Mouse (Mus musculus) liver, adult 2 months (tissue): ENCODE data around the gene 6330409D20Rik. TPM values are rescaled to one million over a fixed set of nuclear protein-coding genes. Genes with fewer than 3 reads are reported as not detected.

ENCODE experiments used
- DNase-seq: peaks from one replicate; pipeline ENCODE4 v3.0.0-alpha.2; 2011; ENCODE audit warnings: low read depth, low spot score; ENCODE audit errors: extremely low read depth
- H3K27ac ChIP-seq: fragments of 200-500 bp; replicated peaks from 2 replicates; pipeline ENCODE4 v1.5.1; 2012; ENCODE audit warnings: low read depth, mild to moderate bottlenecking, control low read depth, inconsistent platforms, low read length; ENCODE audit not compliant: insufficient read depth
- H3K27me3 ChIP-seq: fragments of 200-500 bp; 2 replicates; pipeline ENCODE4 v1.6.1; 2012; ENCODE audit warnings: mild to moderate bottlenecking, moderate library complexity, low read length, inconsistent platforms; ENCODE audit not compliant: control insufficient read depth, insufficient read depth
- H3K36me3 ChIP-seq: fragments of 200-500 bp; 2 replicates; pipeline ENCODE4 v1.6.1; 2012; ENCODE audit warnings: low read length, inconsistent platforms; ENCODE audit not compliant: control insufficient read depth, insufficient read depth
- H3K4me1 ChIP-seq: fragments of 200-500 bp; 2 replicates; pipeline ENCODE4 v1.6.1; 2011; ENCODE audit warnings: low read length; ENCODE audit not compliant: control insufficient read depth, insufficient read depth
- H3K4me3 ChIP-seq: fragments of 200-500 bp; 2 replicates; pipeline ENCODE4 v1.5.1; 2011; ENCODE audit warnings: low read depth, mild to moderate bottlenecking, control low read depth, low read length, moderate library complexity; ENCODE audit not compliant: insufficient read depth
- H3K79me2 ChIP-seq: fragments of 200-500 bp; 2 replicates; pipeline ENCODE4 v1.6.1; 2012; ENCODE audit warnings: inconsistent platforms, mild to moderate bottlenecking, low read length, moderate library complexity; ENCODE audit not compliant: control insufficient read depth, insufficient read depth
- H3K9ac ChIP-seq: fragments of 200-500 bp; 2 replicates; pipeline ENCODE4 v1.6.1; 2012; ENCODE audit warnings: low read depth, mild to moderate bottlenecking, control low read depth, inconsistent platforms, low read length
- CTCF ChIP-seq: fragments of 200-500 bp; IDR thresholded peaks from 2 replicates; pipeline ENCODE4 v1.5.1; 2011; ENCODE audit warnings: low read depth, low read length, control low read depth
- POLR2A ChIP-seq: fragments of 200-500 bp; IDR thresholded peaks from 2 replicates; pipeline ENCODE4 v1.6.1; 2011; ENCODE audit warnings: low read length, control low read depth; ENCODE audit not compliant: insufficient read depth; ENCODE audit errors: extremely low read depth
- WGBS: fragments of 180-500 bp; shearing (Covaris S2); methylation state at CpG from one replicate; pipeline ENCODE4 v1.1.7; 2018; 5-methylcytosine and 5-hydroxymethylcytosine counted together
- polyA plus RNA-seq: library from polyadenylated mRNA; depleted of rRNA; stranded (reverse); fragments of >200 nt; gene quantifications from 2 replicates; pipeline ENCODE4 v1.2.3, GENCODE M21; 2012
- total RNA-seq: library from RNA; depleted of rRNA; stranded (reverse); fragments of >200 nt; gene quantifications from 2 replicates; pipeline ENCODE4 v1.2.3, GENCODE M21; 2014

6330409D20Rik gene
- total and polyA plus RNA-seq, 2 experiments = not detected

DNA sequence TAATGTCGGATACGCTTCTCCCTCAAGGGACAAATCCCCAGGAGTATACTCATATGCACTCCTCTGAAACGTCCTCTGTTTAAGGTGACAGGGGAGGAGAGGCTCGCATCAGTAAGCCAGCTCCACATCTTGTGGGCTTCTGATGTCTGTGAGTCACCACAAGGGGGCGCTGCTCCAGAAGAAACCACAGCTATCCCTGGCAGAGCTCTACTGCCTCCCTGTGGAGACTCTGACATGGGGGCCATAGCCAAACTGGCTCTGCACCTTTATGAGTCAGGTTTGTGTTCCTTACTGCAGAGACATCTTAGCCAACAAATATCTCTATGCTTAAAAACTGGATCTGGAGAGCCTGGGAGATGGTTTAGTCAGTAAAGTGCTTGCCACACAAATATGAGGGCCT, 51.4 kb downstream of the 6330409D20Rik start:
- no peak overlapping the region for H3K27ac ChIP-seq
- H3K27me3 ChIP-seq = no peaks in the 10 kb centered on the region
- no peak overlapping the region for H3K9ac ChIP-seq
- peaks cover 14% of the 10 kb centered on the region for H3K4me1 ChIP-seq
- H3K4me3 ChIP-seq = no peak overlapping the region
- H3K79me2 ChIP-seq = no peaks in the 10 kb centered on the region
- WGBS = 38% methylated on average over 5 of the region's 5 CpGs
- peaks cover 41% of the 10 kb centered on the region for H3K36me3 ChIP-seq
- TF ChIP-seq CTCF (peak; percentile 100), POLR2A (no peak)
- peak; percentile 73 for DNase-seq

DNA sequence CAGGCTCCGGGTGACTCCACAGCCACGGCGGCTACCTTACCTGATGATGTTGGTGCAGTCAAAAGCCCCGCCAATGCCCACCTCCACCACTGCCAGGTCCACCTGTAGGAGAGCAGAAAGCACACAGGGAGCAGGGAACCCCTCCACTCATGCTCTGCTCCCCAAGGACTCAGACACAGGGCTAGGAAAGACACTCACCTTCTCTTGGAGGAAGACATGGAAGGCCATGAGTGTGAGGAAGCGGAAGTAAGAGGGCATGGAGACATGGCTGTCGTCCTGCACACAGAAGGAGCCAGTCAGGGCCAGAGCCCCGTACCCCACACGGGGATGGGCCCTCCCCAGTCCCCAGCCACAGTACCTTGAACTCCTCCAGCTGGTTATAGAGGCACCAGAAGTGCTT, 53.3 kb downstream of the 6330409D20Rik start:
- Histone ChIP-seq H3K36me3 (peaks cover 56% of the 10 kb centered on the region), H3K4me1 (peaks cover 9% of the 10 kb centered on the region), H3K4me3 (no peak overlapping the region), H3K27ac (no peak overlapping the region), H3K79me2 (no peaks in the 10 kb centered on the region), H3K9ac (no peak overlapping the region), H3K27me3 (no peaks in the 10 kb centered on the region)
- DNase-seq = no peak
- TF ChIP-seq CTCF (no peak), POLR2A (no peak)
- 92% methylated on average over 8 of the region's 8 CpGs for WGBS

DNA sequence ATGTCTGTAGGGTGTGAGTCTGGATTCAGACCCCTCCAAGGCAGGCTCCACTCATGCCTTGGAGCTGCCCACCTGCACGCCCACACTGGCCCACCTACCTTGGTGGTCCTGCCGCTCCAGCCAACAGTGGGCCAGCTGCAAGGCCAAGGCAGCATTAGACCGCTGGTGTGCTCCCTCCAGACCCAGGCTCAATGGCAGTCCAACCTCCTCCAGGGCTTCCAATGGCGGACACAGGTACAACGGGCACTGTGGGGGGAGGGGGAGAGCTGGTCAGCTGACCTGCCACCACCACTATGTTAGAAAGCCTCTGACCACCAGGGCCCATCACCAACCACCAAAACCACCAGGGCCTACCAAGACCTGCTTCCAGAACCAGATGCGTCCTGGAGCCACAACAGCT, 54.2 kb downstream of the 6330409D20Rik start:
- H3K79me2 ChIP-seq = no peaks in the 10 kb centered on the region
- H3K4me1 ChIP-seq = peaks cover 6% of the 10 kb centered on the region
- H3K4me3 ChIP-seq = no peak overlapping the region
- peaks cover 61% of the 10 kb centered on the region for H3K36me3 ChIP-seq
- no peak overlapping the region for H3K27ac ChIP-seq
- TF ChIP-seq POLR2A (no peak), CTCF (no peak)
- H3K9ac ChIP-seq = 0 out of 2 replicates have a peak overlapping the region, but pooled peaks have one; percentile 4
- H3K27me3 ChIP-seq = no peaks in the 10 kb centered on the region
- no peak for DNase-seq
- WGBS = 84% methylated on average over 6 of the region's 6 CpGs

DNA sequence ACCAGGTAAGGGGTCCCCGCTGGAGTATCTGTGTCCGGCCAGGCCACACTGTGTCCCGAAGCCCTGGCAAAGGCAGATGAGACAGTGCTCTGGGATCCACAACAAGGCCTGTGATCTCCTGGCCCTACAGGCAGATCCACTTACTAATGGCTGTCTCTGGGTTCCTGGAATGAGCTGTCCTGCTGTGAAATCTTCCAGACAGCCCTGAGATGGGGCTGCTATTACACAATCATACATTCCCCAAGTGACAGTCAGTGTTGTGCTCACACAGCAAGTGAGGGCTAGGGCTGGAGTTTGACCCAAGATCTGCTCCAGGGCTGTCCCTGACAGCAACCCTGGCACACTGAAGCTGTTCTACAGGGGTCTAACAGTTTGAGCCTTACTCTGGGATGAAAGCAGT, 55.0 kb downstream of the 6330409D20Rik start:
- Histone ChIP-seq H3K4me1 (peaks cover 2% of the 10 kb centered on the region), H3K27me3 (no peaks in the 10 kb centered on the region), H3K27ac (peak overlapping the region; percentile 22; the same call in 1 of the 2 replicates), H3K36me3 (peaks cover 60% of the 10 kb centered on the region), H3K79me2 (no peaks in the 10 kb centered on the region), H3K4me3 (no peak overlapping the region), H3K9ac (no peak overlapping the region)
- TF ChIP-seq CTCF (no peak), POLR2A (no peak)
- DNase-seq = peak; percentile 54
- 93% methylated on average over 3 of the region's 3 CpGs for WGBS

DNA sequence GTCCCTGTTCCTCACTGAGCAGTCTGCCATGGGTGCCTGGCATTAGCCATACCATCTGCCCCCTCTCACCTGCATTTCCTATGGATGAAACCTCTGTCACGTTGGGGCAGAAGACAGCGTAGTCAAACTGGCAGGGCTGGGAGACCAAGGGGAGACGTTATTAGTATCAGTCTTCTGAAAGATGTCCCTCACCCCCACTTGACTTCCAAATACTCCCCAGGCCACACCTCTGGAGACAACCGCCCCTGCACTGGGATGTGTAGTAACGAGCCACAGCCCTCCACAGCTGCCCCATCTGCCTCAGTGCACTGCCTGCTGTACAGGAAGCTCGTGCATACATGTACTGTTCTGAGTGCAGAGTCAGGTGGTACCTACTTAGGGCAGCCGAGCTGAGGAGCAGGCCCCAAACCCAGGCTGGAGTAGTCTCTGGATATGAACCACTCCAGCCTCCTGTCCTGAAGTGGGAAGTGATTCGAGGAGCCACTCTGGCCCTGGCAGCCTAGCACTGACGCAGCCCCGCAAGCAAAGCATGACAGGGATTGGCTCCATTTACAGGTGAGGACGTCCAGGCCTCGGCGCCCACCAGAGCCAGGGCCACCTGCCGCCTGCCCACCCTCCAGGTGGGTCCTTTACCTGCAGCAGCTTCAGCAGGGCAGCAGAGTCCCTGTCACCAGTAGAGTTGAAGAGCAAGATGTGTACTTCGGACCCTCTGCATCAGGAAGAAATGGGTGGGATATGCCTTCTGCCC, 56.0 kb downstream of the 6330409D20Rik start:
- peaks cover 60% of the 10 kb centered on the region for H3K36me3 ChIP-seq

DNA sequence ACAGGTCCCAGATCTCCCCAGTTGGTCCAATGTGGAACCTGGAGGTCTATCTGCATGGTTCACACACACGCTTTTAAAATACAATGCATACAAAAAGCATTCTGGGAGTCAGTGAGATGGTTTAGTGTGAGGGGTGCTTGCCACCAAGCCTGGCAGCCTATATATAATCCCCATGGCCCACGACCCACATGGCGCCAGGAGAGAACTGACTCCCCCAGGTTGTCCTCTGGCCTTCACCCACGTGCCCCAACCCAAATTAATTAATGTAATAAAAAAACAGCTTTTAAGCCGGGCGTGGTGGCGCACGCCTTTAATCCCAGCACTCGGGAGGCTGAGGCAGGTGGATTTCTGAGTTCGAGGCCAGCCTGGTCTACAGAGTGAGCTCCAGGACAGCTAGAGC, 57.1 kb downstream of the 6330409D20Rik start:
- Histone ChIP-seq H3K4me1 (no peaks in the 10 kb centered on the region; the same call in 1 of the 2 replicates), H3K9ac (no peak overlapping the region), H3K79me2 (no peaks in the 10 kb centered on the region), H3K27ac (no peak overlapping the region), H3K36me3 (peaks cover 55% of the 10 kb centered on the region), H3K4me3 (no peak overlapping the region), H3K27me3 (no peaks in the 10 kb centered on the region)
- 91% methylated on average over 10 of the region's 10 CpGs for WGBS
- no peak for DNase-seq
- TF ChIP-seq CTCF (no peak), POLR2A (no peak)

More for the DNA sequence above, 56.0 kb downstream of the 6330409D20Rik start:
- Histone ChIP-seq H3K27ac (no peak overlapping the region), H3K4me3 (no peak overlapping the region), H3K4me1 (peaks cover 2% of the 10 kb centered on the region), H3K9ac (no peak overlapping the region), H3K27me3 (no peaks in the 10 kb centered on the region), H3K79me2 (no peaks in the 10 kb centered on the region)
- TF ChIP-seq CTCF (no peak), POLR2A (no peak)
- WGBS = 81% methylated on average over 15 of the region's 15 CpGs
- no peak for DNase-seq
